ENCODE assay signal across 13 mouse cellular contexts in genomic region chr9:25174614-25175013, GRCm38 (mm10). TPM values are rescaled to one million over a fixed set of nuclear protein-coding genes. Genes with fewer than 3 reads are reported as not detected.
DNase-seq lines count a peak whose midpoint lies in the region; ATAC-seq and TF ChIP-seq lines count a peak whose summit lies in the region.
"Had no signal": no experiment of that assay in that cellular context is flagged by ENCODE, and none has a peak within 500 bp of the region (broad histone marks: within the 10 kb centered on the region; RNA-seq: fewer than 3 reads in every experiment).

No protein-coding gene starts in this region.

- no peaks in the 10 kb centered on the region for H3K36me3 ChIP-seq in heart, embryonic 13.5 days
- no peaks in the 10 kb centered on the region for H3K36me3 ChIP-seq in lung, embryonic 14.5 days (ENCODE audit: insufficient read depth)
- H3K36me3 ChIP-seq in embryonic facial prominence, embryonic 13.5 days: no peaks in the 10 kb centered on the region
- H3K36me3 ChIP-seq in limb, embryonic 14.5 days (ENCODE audit: control insufficient read depth, insufficient read depth, low read length): no peaks in the 10 kb centered on the region
- H3K36me3 ChIP-seq: midbrain, embryonic 10.5 days; neural tube, embryonic 13.5 days had no signal

- H3K4me1 ChIP-seq in heart, embryonic 13.5 days: peaks cover 55% of the 10 kb centered on the region
- peaks cover 13% of the 10 kb centered on the region for H3K4me1 ChIP-seq in lung, embryonic 14.5 days (ENCODE audit: insufficient read depth)
- peaks cover 29% of the 10 kb centered on the region for H3K4me1 ChIP-seq in embryonic facial prominence, embryonic 13.5 days
- peaks cover 10% of the 10 kb centered on the region for H3K4me1 ChIP-seq in limb, embryonic 14.5 days (ENCODE audit: control insufficient read depth, insufficient read depth, low read length)
- H3K4me1 ChIP-seq: midbrain, embryonic 10.5 days had no signal

- no peaks in the 10 kb centered on the region for H3K27me3 ChIP-seq in heart, embryonic 13.5 days (replicated peaks)
- H3K27me3 ChIP-seq in lung, embryonic 14.5 days (ENCODE audit: insufficient read depth, low read length): no peaks in the 10 kb centered on the region
- H3K27me3 ChIP-seq in embryonic facial prominence, embryonic 13.5 days: no peaks in the 10 kb centered on the region
- H3K27me3 ChIP-seq in limb, embryonic 14.5 days (ENCODE audit: control insufficient read depth, insufficient read depth, low read length): no peaks in the 10 kb centered on the region
- H3K27me3 ChIP-seq: neural tube, embryonic 13.5 days; Patski had no signal

- TF ChIP-seq CTCF in lung, embryonic 14.5 days (IDR thresholded peaks at IDR 0.05; ENCODE audit: low read depth): no peak

- no peak for TF ChIP-seq POLR2A in limb, embryonic 14.5 days (IDR thresholded peaks at IDR 0.05; ENCODE audit: borderline replicate concordance, extremely low read depth, insufficient read depth, insufficient read length)

- H3K9ac ChIP-seq in heart, embryonic 13.5 days: no peak overlapping the region
- H3K9ac ChIP-seq in lung, embryonic 14.5 days: no peak overlapping the region
- no peak overlapping the region for H3K9ac ChIP-seq in embryonic facial prominence, embryonic 13.5 days
- no peak overlapping the region for H3K9ac ChIP-seq in limb, embryonic 14.5 days (ENCODE audit: low read depth, low read length, severe bottlenecking)
- H3K9ac ChIP-seq: neural tube, embryonic 13.5 days had no signal

- no peak for ATAC-seq in heart, embryonic 13.5 days (ENCODE audit: extremely low read depth, insufficient number of reproducible peaks, low FRiP score, low TSS enrichment)
- peak; percentile 37; the same call in 1 of the 2 replicates for ATAC-seq in lung, embryonic 14.5 days (ENCODE audit: insufficient read depth)
- no peak for ATAC-seq in embryonic facial prominence, embryonic 13.5 days (ENCODE audit: insufficient number of reproducible peaks, insufficient read depth, low FRiP score, low TSS enrichment, low read depth)
- peak; percentile 65; the same call in 1 of the 2 replicates for ATAC-seq in limb, embryonic 14.5 days (ENCODE audit: low FRiP score, low read depth)
- ATAC-seq: Patski had no signal

- DNase-seq in heart, adult 8-10 months (ENCODE audit: low spot score): no peak
- peak; percentile 72 for DNase-seq in lung, embryonic 14.5 days
- DNase-seq in lung, postnatal 25 days (ENCODE audit: low spot score): no peak
- peak; percentile 32 for DNase-seq in limb, embryonic 14.5 days (ENCODE audit: low spot score)
- DNase-seq in left cerebral cortex, adult 18-20 months (ENCODE audit: low spot score in 2 of 2): no peak
- no peak for DNase-seq in adrenal gland, postnatal 36 days

- WGBS in heart, embryonic 13.5 days: 46% methylated on average over 5 of the region's 5 CpGs
- 37% methylated on average over 5 of the region's 5 CpGs for WGBS in lung, embryonic 14.5 days
- WGBS in embryonic facial prominence, embryonic 13.5 days: 29% methylated on average over 5 of the region's 5 CpGs
- 37% methylated on average over 5 of the region's 5 CpGs for whole genome bisulfite sequencing in limb, embryonic 14.5 days

- peak overlapping the region; percentile 87 for H3K27ac ChIP-seq in heart, embryonic 13.5 days (replicated peaks)
- peak overlapping the region; percentile 74 for H3K27ac ChIP-seq in lung, embryonic 14.5 days (ENCODE audit: low read depth)
- peak overlapping the region; percentile 79 for H3K27ac ChIP-seq in embryonic facial prominence, embryonic 13.5 days
- peak overlapping the region; percentile 74 for H3K27ac ChIP-seq in limb, embryonic 14.5 days (replicated peaks; ENCODE audit: low read depth, low read length)
- H3K27ac ChIP-seq: midbrain, embryonic 10.5 days; neural tube, embryonic 13.5 days had no signal

- H3K9me3 ChIP-seq in heart, embryonic 13.5 days: no peaks in the 10 kb centered on the region
- H3K9me3 ChIP-seq in lung, embryonic 14.5 days (ENCODE audit: low read depth, low read length): no peaks in the 10 kb centered on the region
- no peaks in the 10 kb centered on the region for H3K9me3 ChIP-seq in embryonic facial prominence, embryonic 13.5 days
- H3K9me3 ChIP-seq in limb, embryonic 14.5 days (ENCODE audit: control insufficient read depth, low read length): no peaks in the 10 kb centered on the region
- H3K9me3 ChIP-seq: midbrain, embryonic 10.5 days; neural tube, embryonic 13.5 days had no signal

- H3K4me3 ChIP-seq in heart, embryonic 13.5 days: no peak overlapping the region
- no peak overlapping the region for H3K4me3 ChIP-seq in lung, embryonic 14.5 days (ENCODE audit: low read depth, low read length)
- 0 out of 2 replicates have a peak overlapping the region, but pooled peaks have one; percentile 13 for H3K4me3 ChIP-seq in embryonic facial prominence, embryonic 13.5 days
- no peak overlapping the region for H3K4me3 ChIP-seq in limb, embryonic 14.5 days (replicated peaks; ENCODE audit: low read length)
- H3K4me3 ChIP-seq: erythroblast, embryonic 14.5 days; midbrain, embryonic 10.5 days; neural tube, embryonic 13.5 days had no signal

- H3K4me2 ChIP-seq in heart, embryonic 13.5 days: peak overlapping the region; percentile 52
- H3K4me2 ChIP-seq in lung, embryonic 14.5 days: peak overlapping the region; percentile 25; the same call in 1 of the 2 replicates
- peak overlapping the region; percentile 49 for H3K4me2 ChIP-seq in embryonic facial prominence, embryonic 13.5 days
- H3K4me2 ChIP-seq in limb, embryonic 14.5 days (replicated peaks; ENCODE audit: low read depth, low read length, severe bottlenecking): peak overlapping the region; percentile 27; the same call in 1 of the 2 replicates
- H3K4me2 ChIP-seq: liver, embryonic 11.5 days; neural tube, embryonic 13.5 days had no signal

RNA-seq across cellular contexts. Expression of gene Herpud2, which starts 23.0 kb away (rescaled TPM):
- polyA plus RNA-seq in heart, embryonic 13.5 days (2015; fragmentation: Nextera tagmentation; extraction: Ambion mirVana): 25.9 and 27.7 TPM in 2 replicates
- 10 to 100 TPM; 32.6 to 39.9 (median 36.0) TPM for total RNA-seq in heart, adult 8-10 months (2022)
- 31.1 and 34.3 TPM in 2 replicates for polyA plus RNA-seq in lung, embryonic 14.5 days (2014; fragmentation: Nextera tagmentation; extraction: Ambion mirVana)
- polyA plus RNA-seq in embryonic facial prominence, embryonic 13.5 days (2015; fragmentation: Nextera tagmentation; extraction: Ambion mirVana): 30.4 and 30.8 TPM in 2 replicates
- 32.8 and 42.1 TPM in 2 replicates for polyA plus RNA-seq in limb, embryonic 14.5 days (2012; rRNA removed)
- 33.8 and 39.3 TPM in 2 replicates for polyA plus RNA-seq in limb, embryonic 14.5 days (2014; fragmentation: Nextera tagmentation; extraction: Ambion mirVana)
- total RNA-seq in left cerebral cortex, adult 18-20 months (2021): 10 to 100 TPM; 53.1 to 54.8 TPM
- 10 to 100 TPM; 49.2 to 58.7 TPM for total RNA-seq in adrenal gland, postnatal 36 days (2021)

Comparison
In these comparisons a context has a peak if more than half of its experiments do, and no peak if none do; other contexts are left out.
1. DNase-seq: peak in lung, embryonic 14.5 days (single experiment) and limb, embryonic 14.5 days (single experiment); none in heart, adult 8-10 months (single experiment), lung, postnatal 25 days (single experiment), left cerebral cortex, adult 18-20 months (0 of 2) and adrenal gland, postnatal 36 days (0 of 2).
2. ATAC-seq: peak in lung, embryonic 14.5 days (single experiment) and limb, embryonic 14.5 days (single experiment); none in heart, embryonic 13.5 days (single experiment) and embryonic facial prominence, embryonic 13.5 days (single experiment).
3. Peak in every context shown above with its lines, with median percentiles within 50 percentile points of each other: H3K27ac ChIP-seq and H3K4me2 ChIP-seq.